Mouse (Mus musculus) hindbrain, embryonic 16.5 days (tissue): ENCODE data around the gene Myl9. TPM values are rescaled to one million over a fixed set of nuclear protein-coding genes. Genes with fewer than 3 reads are reported as not detected.

Experiments
- ATAC-seq: fragments of 200-750 bp; cut with Nextera tagmentation; 2 replicates; pipeline ENCODE4 v1.8.0; 2017; ENCODE audit warnings: moderate TSS enrichment, moderate library complexity
- H3K27ac ChIP-seq: fragments of 300-500 bp; sonication (generic); 2 replicates; pipeline ENCODE4 v1.5.1; 2014; ENCODE audit warnings: low read depth, mild to moderate bottlenecking, control low read depth, low read length, moderate library complexity
- H3K27me3 ChIP-seq: fragments of 300-500 bp; sonication (generic); replicated peaks from 2 replicates; pipeline ENCODE4 v1.6.1; 2014; ENCODE audit warnings: low read length; ENCODE audit not compliant: control insufficient read depth, insufficient read depth
- H3K36me3 ChIP-seq: fragments of 300-500 bp; sonication (generic); 2 replicates; pipeline ENCODE4 v1.6.1; 2014; ENCODE audit warnings: mild to moderate bottlenecking, low read length, moderate library complexity, mixed read lengths; ENCODE audit not compliant: control insufficient read depth, insufficient read depth
- H3K4me1 ChIP-seq: fragments of 300-500 bp; sonication (generic); 2 replicates; pipeline ENCODE4 v1.6.1; 2014; ENCODE audit warnings: low read depth, low read length; ENCODE audit not compliant: control insufficient read depth, insufficient read depth
- H3K4me2 ChIP-seq: fragments of 300-500 bp; sonication (generic); 2 replicates; pipeline ENCODE4 v1.6.1; 2014; ENCODE audit warnings: mild to moderate bottlenecking, low read length, control low read depth, moderate library complexity
- H3K4me3 ChIP-seq: fragments of 300-500 bp; sonication (generic); 2 replicates; pipeline ENCODE4 v1.5.1; 2014; ENCODE audit warnings: mild to moderate bottlenecking, low read length, control low read depth, moderate library complexity
- H3K9ac ChIP-seq: fragments of 300-500 bp; sonication (generic); 2 replicates; pipeline ENCODE4 v1.6.1; 2014; ENCODE audit warnings: low read depth, mild to moderate bottlenecking, control low read depth, low read length, moderate library complexity
- H3K9me3 ChIP-seq: fragments of 300-500 bp; sonication (generic); 2 replicates; pipeline ENCODE4 v1.6.1; 2014; ENCODE audit warnings: mild to moderate bottlenecking, low read length, moderate library complexity; ENCODE audit not compliant: control insufficient read depth
- WGBS: fragments of 180-500 bp; shearing (Covaris S2); extraction: QIAGEN DNeasy Blood & Tissue Kit; methylation state at CpG from one replicate; pipeline ENCODE4 v1.1.7; 2014; 5-methylcytosine and 5-hydroxymethylcytosine counted together
- polyA plus RNA-seq: library from polyadenylated mRNA; unstranded; fragments of >200 nt; fragmentation: Nextera tagmentation; extraction: Ambion mirVana; gene quantifications from 2 replicates; pipeline ENCODE4 v1.2.1, GENCODE M21; 2015

Gene Myl9
- polyA plus RNA-seq, 1 experiment from 2014 or later, result 46.9 TPM

GRCm38 (mm10) chr2:156779488-156779887, 4.3 kb downstream of the Myl9 start:
- Histone ChIP-seq H3K4me1 (peaks cover 12% of the 10 kb centered on the region), H3K9me3 (no peaks in the 10 kb centered on the region), H3K4me2 (no peak overlapping the region), H3K27me3 (0 out of 2 replicates have a peak, but pooled peaks cover 3% of the 10 kb centered on the region), H3K4me3 (no peak overlapping the region), H3K36me3 (no peaks in the 10 kb centered on the region), H3K27ac (no peak overlapping the region), H3K9ac (no peak overlapping the region)
- ATAC-seq, result no peak
- WGBS, result 54% methylated on average over 2 of the region's 2 CpGs

- Histone ChIP-seq H3K4me1 (peaks cover 6% of the 10 kb centered on the region), H3K9me3 (no peaks in the 10 kb centered on the region), H3K4me2 (no peak overlapping the region), H3K9ac (no peak overlapping the region), H3K27ac (no peak overlapping the region), H3K36me3 (no peaks in the 10 kb centered on the region), H3K27me3 (0 out of 2 replicates have a peak, but pooled peaks cover 3% of the 10 kb centered on the region), H3K4me3 (no peak overlapping the region)
- WGBS, result 81% methylated on average over 9 of the region's 9 CpGs
- no peak for ATAC-seq
These were observed 4.9 kb downstream of the Myl9 start for GRCm38 (mm10) chr2:156780129-156780528.

- WGBS, result 18% methylated on average over 17 of the region's 17 CpGs
- H3K36me3 ChIP-seq, result no peaks in the 10 kb centered on the region
- no peak overlapping the region for H3K27ac ChIP-seq
- 0 out of 2 replicates have a peak, but pooled peaks cover 3% of the 10 kb centered on the region for H3K27me3 ChIP-seq
- no peak overlapping the region for H3K4me3 ChIP-seq
- no peaks in the 10 kb centered on the region for H3K9me3 ChIP-seq
- no peak overlapping the region; the same call in 1 of the 2 replicates for H3K9ac ChIP-seq
- ATAC-seq, result no peak
- 0 out of 2 replicates have a peak overlapping the region, but pooled peaks have one; percentile 21 for H3K4me2 ChIP-seq
- peaks cover 2% of the 10 kb centered on the region; the same call in 1 of the 2 replicates for H3K4me1 ChIP-seq
These were observed 5.5 kb downstream of the Myl9 start for GRCm38 (mm10) chr2:156780752-156781151.

GRCm38 (mm10) chr2:156781281-156781680, 6.1 kb downstream of the Myl9 start:
- no peak overlapping the region for H3K4me3 ChIP-seq
- no peaks in the 10 kb centered on the region for H3K36me3 ChIP-seq
- no peaks in the 10 kb centered on the region for H3K9me3 ChIP-seq
- WGBS, result 71% methylated on average over 4 of the region's 4 CpGs
- ATAC-seq, result no peak
- 0 out of 2 replicates have a peak, but pooled peaks cover 3% of the 10 kb centered on the region for H3K27me3 ChIP-seq
- no peaks in the 10 kb centered on the region; the same call in 1 of the 2 replicates for H3K4me1 ChIP-seq
- no peak overlapping the region for H3K9ac ChIP-seq
- H3K4me2 ChIP-seq, result no peak overlapping the region
- H3K27ac ChIP-seq, result no peak overlapping the region

GRCm38 (mm10) chr2:156781836-156782480, 6.7 kb downstream of the Myl9 start:
- Histone ChIP-seq H3K36me3 (no peaks in the 10 kb centered on the region), H3K9ac (no peak overlapping the region), H3K27me3 (0 out of 2 replicates have a peak, but pooled peaks cover 1% of the 10 kb centered on the region), H3K4me3 (no peak overlapping the region), H3K9me3 (0 out of 2 replicates have a peak, but pooled peaks cover 3% of the 10 kb centered on the region), H3K4me1 (no peaks in the 10 kb centered on the region; the same call in 1 of the 2 replicates), H3K27ac (no peak overlapping the region), H3K4me2 (no peak overlapping the region)
- no peak for ATAC-seq
- 69% methylated on average over 4 of the region's 4 CpGs for WGBS

GRCm38 (mm10) chr2:156782481-156783348, 7.5 kb downstream of the Myl9 start:
- Histone ChIP-seq H3K9me3 (0 out of 2 replicates have a peak, but pooled peaks cover 3% of the 10 kb centered on the region), H3K36me3 (no peaks in the 10 kb centered on the region), H3K9ac (no peak overlapping the region), H3K27me3 (no peaks in the 10 kb centered on the region), H3K4me2 (no peak overlapping the region), H3K4me1 (no peaks in the 10 kb centered on the region; the same call in 1 of the 2 replicates), H3K4me3 (no peak overlapping the region), H3K27ac (no peak overlapping the region)
- 84% methylated on average over 10 of the region's 10 CpGs for WGBS
- no peak for ATAC-seq

GRCm38 (mm10) chr2:156783349-156783728, 8.1 kb downstream of the Myl9 start:
- Histone ChIP-seq H3K27me3 (no peaks in the 10 kb centered on the region), H3K4me2 (no peak overlapping the region), H3K4me1 (no peaks in the 10 kb centered on the region; the same call in 1 of the 2 replicates), H3K9me3 (0 out of 2 replicates have a peak, but pooled peaks cover 3% of the 10 kb centered on the region), H3K9ac (no peak overlapping the region), H3K27ac (no peak overlapping the region), H3K4me3 (no peak overlapping the region), H3K36me3 (no peaks in the 10 kb centered on the region)
- ATAC-seq, result no peak
- WGBS, result 85% methylated on average over 9 of the region's 9 CpGs

- Histone ChIP-seq H3K36me3 (no peaks in the 10 kb centered on the region), H3K27me3 (no peaks in the 10 kb centered on the region), H3K4me3 (no peak overlapping the region), H3K4me1 (no peaks in the 10 kb centered on the region; the same call in 1 of the 2 replicates), H3K9me3 (0 out of 2 replicates have a peak, but pooled peaks cover 3% of the 10 kb centered on the region), H3K4me2 (no peak overlapping the region), H3K27ac (no peak overlapping the region), H3K9ac (no peak overlapping the region)
- 81% methylated on average over 7 of the region's 7 CpGs for WGBS
- ATAC-seq, result no peak
These were observed 8.9 kb downstream of the Myl9 start for GRCm38 (mm10) chr2:156784016-156784585.
